Mouse (Mus musculus) limb, embryonic 14.5 days (tissue): ENCODE results near the gene Adarb1. TPM values are rescaled to one million over a fixed set of nuclear protein-coding genes. Genes with fewer than 3 reads are reported as not detected.
A peak's percentile ranks its signal among the peaks of the same experiment; 100 is the strongest.

Experiments used
- ATAC-seq: fragments of 200-750 bp; cut with Nextera tagmentation; 2 replicates; pipeline ENCODE4 v1.8.0; 2017; ENCODE audit warnings: low read depth, moderate number of reproducible peaks, moderate TSS enrichment; ENCODE audit not compliant: low FRiP score
- DNase-seq: peaks from one replicate; pipeline ENCODE4 v3.0.0-alpha.2; 2015; ENCODE audit warnings: low spot score
- H3K27ac ChIP-seq: fragments of 300-500 bp; sonication (generic); replicated peaks from 2 replicates; pipeline ENCODE4 v1.5.1; 2014; ENCODE audit warnings: low read depth, mild to moderate bottlenecking, low read length, moderate library complexity, mixed read lengths
- H3K27me3 ChIP-seq: fragments of 300-500 bp; sonication (generic); 2 replicates; pipeline ENCODE4 v1.6.1; 2014; ENCODE audit warnings: low read length, mixed read lengths; ENCODE audit not compliant: control insufficient read depth, insufficient read depth
- H3K36me3 ChIP-seq: fragments of 300-500 bp; sonication (generic); 2 replicates; pipeline ENCODE4 v1.6.1; 2014; ENCODE audit warnings: mild to moderate bottlenecking, low read length, moderate library complexity, mixed read lengths; ENCODE audit not compliant: control insufficient read depth, insufficient read depth
- H3K4me1 ChIP-seq: fragments of 300-500 bp; sonication (generic); 2 replicates; pipeline ENCODE4 v1.6.1; 2014; ENCODE audit warnings: antibody characterized with exemption, low read length, mixed read lengths; ENCODE audit not compliant: control insufficient read depth, insufficient read depth
- H3K4me2 ChIP-seq: fragments of 300-500 bp; sonication (generic); replicated peaks from 2 replicates; pipeline ENCODE4 v1.6.1; 2014; ENCODE audit warnings: low read depth, mild to moderate bottlenecking, low read length, moderate library complexity; ENCODE audit not compliant: severe bottlenecking
- H3K4me3 ChIP-seq: fragments of 300-500 bp; sonication (generic); replicated peaks from 2 replicates; pipeline ENCODE4 v1.5.1; 2014; ENCODE audit warnings: low read length
- H3K9ac ChIP-seq: fragments of 300-500 bp; sonication (generic); 2 replicates; pipeline ENCODE4 v1.6.1; 2014; ENCODE audit warnings: mild to moderate bottlenecking, low read depth, low read length, moderate library complexity; ENCODE audit not compliant: severe bottlenecking
- H3K9me3 ChIP-seq: fragments of 300-500 bp; sonication (generic); 2 replicates; pipeline ENCODE4 v1.6.1; 2016; ENCODE audit warnings: low read length; ENCODE audit not compliant: control insufficient read depth
- POLR2A ChIP-seq: fragments of 200-500 bp; IDR thresholded peaks from 2 replicates; pipeline ENCODE4 v1.8.0; 2012; ENCODE audit warnings: inconsistent platforms, mild to moderate bottlenecking, moderate library complexity, borderline replicate concordance; ENCODE audit not compliant: insufficient read depth, insufficient read length; ENCODE audit errors: extremely low read depth
- WGBS: fragments of 180-500 bp; shearing (Covaris S2); extraction: QIAGEN DNeasy Blood & Tissue Kit; methylation state at CpG from one replicate; pipeline ENCODE4 v1.1.7; 2014; 5-methylcytosine and 5-hydroxymethylcytosine counted together
- polyA plus RNA-seq, 2 experiments: library from polyadenylated mRNA; depleted of rRNA in 1 of 2; stranded (reverse) in 1 of 2; unstranded in 1 of 2; fragments of >200 nt; fragmentation: Nextera tagmentation in 1 of 2; extraction: Ambion mirVana in 1 of 2; gene quantifications; 2 replicates each; pipeline versions ENCODE4 v1.2.1 to v1.2.3; 2012 to 2014

Adarb1 gene
- polyA plus RNA-seq, 2 experiments = 3.5 to 7.4 TPM

GRCm38 (mm10) chr10:77383045-77383444 lies 35.0 kb downstream of the Adarb1 start:
- no peak overlapping the region for H3K27ac ChIP-seq
- TF ChIP-seq POLR2A = no peak
- H3K9ac ChIP-seq = no peak overlapping the region
- H3K27me3 ChIP-seq = no peaks in the 10 kb centered on the region
- H3K4me2 ChIP-seq = no peak overlapping the region
- peaks cover 7% of the 10 kb centered on the region; the same call in 1 of the 2 replicates for H3K4me1 ChIP-seq
- DNase-seq = no peak
- no peaks in the 10 kb centered on the region for H3K36me3 ChIP-seq
- no peak overlapping the region for H3K4me3 ChIP-seq
- no peaks in the 10 kb centered on the region for H3K9me3 ChIP-seq
- 89% methylated on average over 8 of the region's 8 CpGs for WGBS
- ATAC-seq = no peak

DNA sequence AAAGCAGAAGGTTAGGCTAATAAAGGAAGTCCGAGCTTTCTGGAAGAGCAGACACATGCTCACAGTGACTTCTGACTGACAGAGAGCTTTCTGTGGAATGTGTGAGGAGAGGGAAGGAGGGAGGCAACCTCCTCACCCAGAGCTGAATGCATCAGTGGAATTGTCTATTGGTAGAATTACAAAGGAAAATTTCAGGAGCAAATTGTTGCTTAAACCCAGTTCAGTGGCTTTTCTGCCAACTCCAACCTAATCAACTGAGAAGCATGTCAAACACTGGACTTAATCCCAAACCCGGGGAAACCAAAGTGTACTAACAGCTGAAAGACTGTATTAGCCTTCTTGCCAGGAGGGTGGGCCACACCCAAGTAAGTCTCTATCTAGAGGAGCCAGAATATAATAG lies 36.9 kb downstream of the Adarb1 start:
- H3K27ac ChIP-seq = peak overlapping the region; percentile 55
- no peak overlapping the region for H3K9ac ChIP-seq
- H3K4me3 ChIP-seq = no peak overlapping the region
- ATAC-seq (no peak), DNase-seq (no peak)
- H3K27me3 ChIP-seq = no peaks in the 10 kb centered on the region
- peaks cover 4% of the 10 kb centered on the region; the same call in 1 of the 2 replicates for H3K4me1 ChIP-seq
- H3K9me3 ChIP-seq = no peaks in the 10 kb centered on the region
- no peak for TF ChIP-seq POLR2A
- H3K36me3 ChIP-seq = no peaks in the 10 kb centered on the region
- no peak overlapping the region for H3K4me2 ChIP-seq
- 45% methylated on average over 2 of the region's 2 CpGs for WGBS

- Histone ChIP-seq H3K9me3 (no peaks in the 10 kb centered on the region), H3K36me3 (no peaks in the 10 kb centered on the region), H3K27ac (peak overlapping the region; percentile 55), H3K4me2 (no peak overlapping the region), H3K4me1 (peaks cover 4% of the 10 kb centered on the region; the same call in 1 of the 2 replicates), H3K9ac (no peak overlapping the region), H3K4me3 (no peak overlapping the region), H3K27me3 (no peaks in the 10 kb centered on the region)
- WGBS = 68% methylated on average over 6 of the region's 6 CpGs
- ATAC-seq (no peak), DNase-seq (peak; percentile 17)
- TF ChIP-seq POLR2A = no peak
These were observed 37.4 kb downstream of the Adarb1 start for GRCm38 (mm10) chr10:77380716-77381115.

DNA sequence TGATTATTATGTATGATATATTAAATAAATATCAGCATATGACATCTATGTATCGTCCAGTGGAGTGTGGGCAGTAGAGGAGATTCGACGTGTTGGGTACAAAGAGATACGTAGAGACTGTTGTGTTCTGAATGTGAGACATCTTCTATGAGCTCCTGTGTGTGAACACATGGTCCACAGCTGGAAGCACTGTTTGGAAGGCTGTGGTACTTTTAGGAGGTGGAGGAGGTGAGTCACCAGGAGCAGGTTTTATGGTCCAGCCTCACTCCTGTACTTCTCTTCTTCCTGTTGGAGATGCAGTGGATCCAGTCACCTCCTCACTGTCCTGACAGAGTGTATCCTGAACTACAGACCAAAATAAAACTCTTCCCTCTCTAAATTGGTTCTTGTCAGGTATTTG lies 38.9 kb downstream of the Adarb1 start:
- H3K4me3 ChIP-seq = no peak overlapping the region
- ATAC-seq (no peak), DNase-seq (no peak)
- H3K27ac ChIP-seq = no peak overlapping the region
- no peaks in the 10 kb centered on the region for H3K27me3 ChIP-seq
- 88% methylated on average over 4 of the region's 4 CpGs for WGBS
- no peak overlapping the region for H3K9ac ChIP-seq
- peaks cover 4% of the 10 kb centered on the region; the same call in 1 of the 2 replicates for H3K4me1 ChIP-seq
- no peaks in the 10 kb centered on the region for H3K36me3 ChIP-seq
- H3K9me3 ChIP-seq = no peaks in the 10 kb centered on the region
- H3K4me2 ChIP-seq = no peak overlapping the region
- no peak for TF ChIP-seq POLR2A

DNA sequence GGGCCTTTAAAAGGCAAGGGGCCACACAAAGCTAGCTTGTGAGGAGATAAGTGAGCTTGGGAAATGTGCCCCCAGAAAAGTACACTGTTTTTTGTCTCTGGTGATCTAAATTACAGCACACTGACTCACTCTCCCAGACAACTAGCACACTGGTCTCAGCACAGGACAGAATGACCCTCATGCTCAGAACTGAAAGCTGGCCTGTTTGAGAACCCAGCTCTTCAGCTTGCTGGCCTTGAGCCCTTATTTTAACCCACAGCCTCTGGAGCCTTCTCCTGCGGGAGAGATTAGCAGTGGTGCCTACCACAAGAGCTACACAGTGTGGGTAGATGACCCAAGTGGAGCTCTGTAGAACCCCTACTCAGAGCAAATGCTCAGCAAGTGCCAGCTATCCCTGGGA lies 42.0 kb downstream of the Adarb1 start:
- Histone ChIP-seq H3K9ac (no peak overlapping the region), H3K4me3 (no peak overlapping the region), H3K36me3 (no peaks in the 10 kb centered on the region), H3K4me1 (peaks cover 10% of the 10 kb centered on the region; the same call in 1 of the 2 replicates), H3K9me3 (no peaks in the 10 kb centered on the region), H3K27me3 (no peaks in the 10 kb centered on the region), H3K27ac (no peak overlapping the region), H3K4me2 (no peak overlapping the region)
- WGBS = 71% methylated on average over 1 of the region's 1 CpGs
- DNase-seq = no peak
- TF ChIP-seq POLR2A = no peak
- ATAC-seq = no peak

DNA sequence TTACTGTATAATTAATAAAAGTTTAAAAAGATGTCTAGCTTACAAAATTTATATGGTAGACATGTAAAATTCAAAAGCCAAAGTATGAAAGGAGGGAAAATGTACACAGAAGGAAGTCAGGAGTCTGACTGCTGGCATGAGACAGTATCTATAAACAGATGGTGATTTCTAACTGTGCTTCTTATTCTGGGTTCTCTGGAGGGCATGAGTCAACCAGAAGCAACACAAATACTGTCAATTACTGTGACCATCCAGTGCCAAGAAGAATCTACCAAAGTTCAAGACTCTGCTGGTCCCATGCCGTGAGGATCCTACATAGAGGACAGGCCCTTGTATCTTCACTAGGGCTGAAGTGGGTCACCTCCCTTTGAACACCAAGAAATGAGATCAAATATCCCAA lies 43.1 kb downstream of the Adarb1 start:
- H3K9ac ChIP-seq = no peak overlapping the region
- H3K27me3 ChIP-seq = no peaks in the 10 kb centered on the region
- H3K9me3 ChIP-seq = no peaks in the 10 kb centered on the region
- WGBS = 100% methylated on average over 1 of the region's 1 CpGs
- ATAC-seq (no peak), DNase-seq (no peak)
- peaks cover 5% of the 10 kb centered on the region; the same call in 1 of the 2 replicates for H3K4me1 ChIP-seq
- no peak overlapping the region for H3K4me3 ChIP-seq
- no peaks in the 10 kb centered on the region for H3K36me3 ChIP-seq
- no peak for TF ChIP-seq POLR2A
- H3K4me2 ChIP-seq = no peak overlapping the region
- H3K27ac ChIP-seq = no peak overlapping the region
